Mouse (Mus musculus): Measurements from ENCODE around the gene Sult2b1. TPM values are rescaled to one million over a fixed set of nuclear protein-coding genes. Genes with fewer than 3 reads are reported as not detected.
A peak's percentile ranks its signal among the peaks of the same experiment; 100 is the strongest.

Gene Sult2b1
- polyA plus RNA-seq, 1 experiment from 2014 or later, result 8.6 TPM

GRCm38 (mm10) chr7:45722348-45722713 is 62.1 kb downstream of the Sult2b1 start:
- Histone ChIP-seq H3K9me3 (replicated peaks) (no peaks in the 10 kb centered on the region), H3K9ac (replicated peaks) (no peak overlapping the region), H3K36me3 (peaks cover 67% of the 10 kb centered on the region), H3K27me3 (replicated peaks) (no peaks in the 10 kb centered on the region), H3K27ac (replicated peaks) (no peak overlapping the region), H3K4me1 (peaks cover 17% of the 10 kb centered on the region), H3K4me3 (replicated peaks) (no peak overlapping the region), H3K4me2 (no peak overlapping the region)
- 81% methylated on average over 13 of the region's 13 CpGs for WGBS
- no peak for ATAC-seq (ENCODE audit: low FRiP score)

- Histone ChIP-seq H3K9me3 (replicated peaks) (no peaks in the 10 kb centered on the region), H3K27me3 (replicated peaks) (no peaks in the 10 kb centered on the region), H3K4me2 (no peak overlapping the region), H3K4me3 (replicated peaks) (no peak overlapping the region), H3K4me1 (peaks cover 23% of the 10 kb centered on the region), H3K9ac (replicated peaks) (no peak overlapping the region), H3K36me3 (peaks cover 64% of the 10 kb centered on the region), H3K27ac (replicated peaks) (no peak overlapping the region)
- WGBS, result 57% methylated on average over 13 of the region's 13 CpGs
- no peak for ATAC-seq (ENCODE audit: low FRiP score)
Measured at GRCm38 (mm10) chr7:45721642-45722347, 62.7 kb downstream of the Sult2b1 start.

GRCm38 (mm10) chr7:45721234-45721571 is 63.3 kb downstream of the Sult2b1 start:
- peaks cover 58% of the 10 kb centered on the region for H3K36me3 ChIP-seq
- no peak for ATAC-seq (ENCODE audit: low FRiP score)
- WGBS, result 82% methylated on average over 7 of the region's 7 CpGs

GRCm38 (mm10) chr7:45720413-45721233 is 63.8 kb downstream of the Sult2b1 start, which contains the start of gene Fam83e:
Gene Fam83e (plus strand): TSS chr7:45721212.
- Histone ChIP-seq H3K9me3 (replicated peaks) (no peaks in the 10 kb centered on the region), H3K4me2 (no peak within 1 kb of the TSS), H3K4me3 (replicated peaks) (no peak within 1 kb of the TSS), H3K27ac (replicated peaks) (no peak within 1 kb of the TSS), H3K36me3 (peaks cover 55% of the 10 kb centered on the region), H3K4me1 (peaks cover 35% of the 10 kb centered on the region), H3K9ac (replicated peaks) (no peak within 1 kb of the TSS; the same call in 1 of the 2 replicates), H3K27me3 (replicated peaks) (no peaks in the 10 kb centered on the region)
- no peak for ATAC-seq (ENCODE audit: low FRiP score)
- WGBS, result 82% methylated on average over 14 of the region's 14 CpGs

More at GRCm38 (mm10) chr7:45721234-45721571, 63.3 kb downstream of the Sult2b1 start:
- Histone ChIP-seq H3K27ac (replicated peaks) (no peak overlapping the region), H3K9me3 (replicated peaks) (no peaks in the 10 kb centered on the region), H3K4me3 (replicated peaks) (no peak overlapping the region), H3K4me1 (peaks cover 29% of the 10 kb centered on the region), H3K4me2 (no peak overlapping the region), H3K9ac (replicated peaks) (no peak overlapping the region; the same call in 1 of the 2 replicates), H3K27me3 (replicated peaks) (no peaks in the 10 kb centered on the region)

GRCm38 (mm10) chr7:45719738-45720412 is 64.6 kb downstream of the Sult2b1 start:
- Histone ChIP-seq H3K4me3 (replicated peaks) (0 out of 2 replicates have a peak overlapping the region, but pooled peaks have one; percentile 79), H3K9ac (replicated peaks) (no peak overlapping the region), H3K27me3 (replicated peaks) (no peaks in the 10 kb centered on the region), H3K27ac (replicated peaks) (no peak overlapping the region), H3K36me3 (peaks cover 48% of the 10 kb centered on the region), H3K4me2 (peak overlapping the region; percentile 82; the same call in 1 of the 2 replicates), H3K4me1 (peaks cover 38% of the 10 kb centered on the region), H3K9me3 (replicated peaks) (no peaks in the 10 kb centered on the region)
- 94% methylated on average over 15 of the region's 16 CpGs for WGBS
- ATAC-seq (ENCODE audit: low FRiP score), result no peak

- Histone ChIP-seq H3K4me3 (replicated peaks) (peak overlapping the region; percentile 79), H3K27ac (replicated peaks) (no peak overlapping the region), H3K9me3 (replicated peaks) (no peaks in the 10 kb centered on the region), H3K27me3 (replicated peaks) (no peaks in the 10 kb centered on the region), H3K4me1 (peaks cover 45% of the 10 kb centered on the region), H3K9ac (replicated peaks) (peak overlapping the region; percentile 83), H3K4me2 (peak overlapping the region; percentile 82), H3K36me3 (peaks cover 41% of the 10 kb centered on the region)
- ATAC-seq (ENCODE audit: low FRiP score), result no peak
- 83% methylated on average over 10 of the region's 10 CpGs for WGBS
Measured at GRCm38 (mm10) chr7:45719180-45719579, 65.3 kb downstream of the Sult2b1 start.

- no peaks in the 10 kb centered on the region for H3K27me3 ChIP-seq (replicated peaks)
- peak overlapping the region; percentile 83 for H3K9ac ChIP-seq (replicated peaks)
- peak overlapping the region; percentile 82 for H3K4me2 ChIP-seq
- H3K27ac ChIP-seq (replicated peaks), result peak overlapping the region; percentile 92
- H3K4me3 ChIP-seq (replicated peaks), result peak overlapping the region; percentile 79
- WGBS, result under 1% methylated on average over 20 of the region's 20 CpGs
- H3K9me3 ChIP-seq (replicated peaks), result no peaks in the 10 kb centered on the region
- no peak for ATAC-seq (ENCODE audit: low FRiP score)
- peaks cover 36% of the 10 kb centered on the region for H3K36me3 ChIP-seq
- peaks cover 49% of the 10 kb centered on the region for H3K4me1 ChIP-seq
Measured at GRCm38 (mm10) chr7:45718331-45718730, 66.1 kb downstream of the Sult2b1 start.

- Histone ChIP-seq H3K27me3 (replicated peaks) (no peaks in the 10 kb centered on the region), H3K4me3 (replicated peaks) (peak within 1 kb of the TSS; percentile 79), H3K36me3 (peaks cover 36% of the 10 kb centered on the region), H3K4me2 (peak within 1 kb of the TSS; percentile 82), H3K9ac (replicated peaks) (peak within 1 kb of the TSS; percentile 83), H3K4me1 (peaks cover 49% of the 10 kb centered on the region), H3K27ac (replicated peaks) (peak within 1 kb of the TSS; percentile 92), H3K9me3 (replicated peaks) (no peaks in the 10 kb centered on the region)
- peak; percentile 77 for ATAC-seq (ENCODE audit: low FRiP score)
- under 1% methylated on average over 41 of the region's 41 CpGs for WGBS
Measured at GRCm38 (mm10) chr7:45717918-45718297, 66.6 kb downstream of the Sult2b1 start, which contains the start of gene Sphk2. Gene Sphk2 (minus strand): TSS chr7:45718002.

GRCm38 (mm10) chr7:45716952-45717917 is 67.2 kb downstream of the Sult2b1 start:
- Histone ChIP-seq H3K4me3 (replicated peaks) (peak overlapping the region; percentile 79), H3K36me3 (peaks cover 38% of the 10 kb centered on the region), H3K9ac (replicated peaks) (peak overlapping the region; percentile 67), H3K4me1 (peaks cover 53% of the 10 kb centered on the region), H3K4me2 (peak overlapping the region; percentile 82), H3K27ac (replicated peaks) (peak overlapping the region; percentile 92), H3K9me3 (replicated peaks) (no peaks in the 10 kb centered on the region), H3K27me3 (replicated peaks) (no peaks in the 10 kb centered on the region)
- peak; percentile 45 for ATAC-seq (ENCODE audit: low FRiP score)
- 13% methylated on average over 31 of the region's 31 CpGs for WGBS

- H3K36me3 ChIP-seq, result peaks cover 43% of the 10 kb centered on the region
- H3K9ac ChIP-seq (replicated peaks), result peak overlapping the region; percentile 40
- 85% methylated on average over 3 of the region's 3 CpGs for WGBS
- no peak for ATAC-seq (ENCODE audit: low FRiP score)
- peak overlapping the region; percentile 79 for H3K4me3 ChIP-seq (replicated peaks)
- H3K4me1 ChIP-seq, result peaks cover 55% of the 10 kb centered on the region
- no peak overlapping the region for H3K27ac ChIP-seq (replicated peaks)
- H3K4me2 ChIP-seq, result peak overlapping the region; percentile 82
- H3K27me3 ChIP-seq (replicated peaks), result no peaks in the 10 kb centered on the region
- H3K9me3 ChIP-seq (replicated peaks), result no peaks in the 10 kb centered on the region
Measured at GRCm38 (mm10) chr7:45716460-45716857, 68.0 kb downstream of the Sult2b1 start.
